Mouse (Mus musculus) lung, embryonic 16.5 days (tissue): Measurements from ENCODE around the gene Cdk6. TPM values are rescaled to one million over a fixed set of nuclear protein-coding genes. Genes with fewer than 3 reads are reported as not detected.

ENCODE experiments used
- ATAC-seq: fragments of 200-750 bp; cut with Nextera tagmentation; 2 replicates; pipeline ENCODE4 v1.8.0; 2017; ENCODE audit warnings: low read depth, mild to moderate bottlenecking, moderate library complexity
- H3K27ac ChIP-seq: fragments of 300-500 bp; sonication (generic); 2 replicates; pipeline ENCODE4 v1.5.1; 2014; ENCODE audit warnings: mild to moderate bottlenecking, control low read depth, low read length
- H3K27me3 ChIP-seq: fragments of 300-500 bp; sonication (generic); 2 replicates; pipeline ENCODE4 v1.6.1; 2014; ENCODE audit warnings: low read depth, low read length, mixed read lengths; ENCODE audit not compliant: control insufficient read depth, insufficient read depth
- H3K36me3 ChIP-seq: fragments of 300-500 bp; sonication (generic); 2 replicates; pipeline ENCODE4 v1.6.1; 2014; ENCODE audit warnings: low read length; ENCODE audit not compliant: control insufficient read depth, insufficient read depth
- H3K4me1 ChIP-seq: fragments of 300-500 bp; sonication (generic); replicated peaks from 2 replicates; pipeline ENCODE4 v1.6.1; 2014; ENCODE audit warnings: low read length, mixed read lengths; ENCODE audit not compliant: control insufficient read depth, insufficient read depth
- H3K4me2 ChIP-seq: fragments of 300-500 bp; sonication (generic); 2 replicates; pipeline ENCODE4 v1.6.1; 2014; ENCODE audit warnings: low read depth, low read length, control low read depth
- H3K4me3 ChIP-seq: fragments of 300-500 bp; sonication (generic); 2 replicates; pipeline ENCODE4 v1.5.1; 2014; ENCODE audit warnings: mild to moderate bottlenecking, low read length, control low read depth
- H3K9ac ChIP-seq: fragments of 300-500 bp; sonication (generic); 2 replicates; pipeline ENCODE4 v1.6.1; 2014; ENCODE audit warnings: low read length, control low read depth
- H3K9me3 ChIP-seq: fragments of 300-500 bp; sonication (generic); 2 replicates; pipeline ENCODE4 v1.6.1; 2016; ENCODE audit warnings: low read length; ENCODE audit not compliant: control insufficient read depth
- WGBS: fragments of 180-500 bp; shearing (Covaris S2); extraction: QIAGEN DNeasy Blood & Tissue Kit; methylation state at CpG from one replicate; pipeline ENCODE4 v1.1.7; 2014; 5-methylcytosine and 5-hydroxymethylcytosine counted together
- polyA plus RNA-seq: library from polyadenylated mRNA; unstranded; fragments of >200 nt; fragmentation: Nextera tagmentation; extraction: Ambion mirVana; gene quantifications from 2 replicates; pipeline ENCODE4 v1.2.1, GENCODE M21; 2015

Gene Cdk6
- polyA plus RNA-seq, 1 experiment from 2014 or later, result 33.7 TPM

DNA sequence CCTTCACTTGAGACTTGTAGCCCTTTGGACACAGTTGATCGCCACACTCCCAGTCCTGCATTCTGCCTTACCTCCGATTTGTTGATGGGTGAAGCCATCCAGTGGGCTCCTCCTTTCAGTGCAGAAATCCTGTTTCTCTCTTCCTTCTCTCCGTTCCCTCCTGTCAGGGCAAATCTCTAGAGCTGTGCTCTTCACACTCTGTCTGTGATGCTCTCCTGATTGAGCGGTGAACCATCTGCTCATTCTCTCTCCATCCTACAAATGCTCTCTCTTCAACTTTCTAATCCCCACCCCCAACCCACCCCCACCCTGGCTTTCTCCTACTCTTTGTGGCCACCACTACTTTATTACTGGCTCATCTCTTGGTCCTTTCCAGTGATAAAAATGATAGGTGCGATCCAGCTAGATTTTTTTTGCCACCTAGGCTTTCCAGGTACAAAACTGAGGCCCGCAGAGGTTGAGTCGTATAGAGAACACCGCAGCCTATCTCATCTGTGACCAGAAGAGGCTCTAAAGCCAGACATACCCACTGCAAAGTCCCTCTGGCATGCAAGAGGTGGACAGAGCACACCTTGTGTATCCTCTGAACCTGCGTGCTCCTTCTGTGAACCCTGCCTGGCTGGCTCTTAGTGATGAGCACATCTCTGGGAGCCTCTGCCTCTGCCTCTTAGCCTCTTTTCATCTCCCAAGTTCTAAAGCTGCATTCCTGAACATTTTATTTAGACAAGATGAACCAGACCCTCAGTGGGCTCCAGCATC lies 139.5 kb downstream of the Cdk6 start:
- Histone ChIP-seq H3K27me3 (no peaks in the 10 kb centered on the region), H3K9me3 (no peaks in the 10 kb centered on the region), H3K27ac (no peak overlapping the region), H3K36me3 (peaks cover 6% of the 10 kb centered on the region), H3K9ac (no peak overlapping the region), H3K4me3 (no peak overlapping the region), H3K4me2 (no peak overlapping the region), H3K4me1 (no peaks in the 10 kb centered on the region)
- WGBS, result 93% methylated on average over 9 of the region's 9 CpGs
- ATAC-seq, result no peak

DNA sequence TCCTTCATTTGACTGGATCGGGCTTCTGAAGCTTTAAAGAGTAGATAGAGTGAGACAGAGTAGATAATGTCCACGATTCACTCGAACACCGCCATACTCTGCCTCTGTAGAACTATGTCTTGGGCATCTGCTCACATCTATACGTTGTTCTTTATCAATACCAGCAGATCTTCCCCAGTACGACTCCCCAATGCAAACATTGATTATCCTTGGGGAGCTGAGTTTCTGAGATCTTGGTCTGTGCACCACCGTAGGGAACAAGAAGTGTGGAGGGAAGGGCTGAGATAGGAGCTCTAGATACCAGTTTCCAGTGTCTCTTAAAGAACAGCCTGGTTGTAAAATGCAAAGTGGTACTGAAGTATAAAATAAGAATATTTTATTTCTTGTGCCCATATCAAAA lies 141.2 kb downstream of the Cdk6 start:
- no peak for ATAC-seq
- Histone ChIP-seq H3K9me3 (no peaks in the 10 kb centered on the region), H3K27me3 (no peaks in the 10 kb centered on the region), H3K27ac (no peak overlapping the region), H3K4me1 (peaks cover 5% of the 10 kb centered on the region; the same call in 1 of the 2 replicates), H3K4me3 (no peak overlapping the region), H3K9ac (no peak overlapping the region), H3K36me3 (peaks cover 6% of the 10 kb centered on the region), H3K4me2 (no peak overlapping the region)
- WGBS, result 88% methylated on average over 7 of the region's 7 CpGs

DNA sequence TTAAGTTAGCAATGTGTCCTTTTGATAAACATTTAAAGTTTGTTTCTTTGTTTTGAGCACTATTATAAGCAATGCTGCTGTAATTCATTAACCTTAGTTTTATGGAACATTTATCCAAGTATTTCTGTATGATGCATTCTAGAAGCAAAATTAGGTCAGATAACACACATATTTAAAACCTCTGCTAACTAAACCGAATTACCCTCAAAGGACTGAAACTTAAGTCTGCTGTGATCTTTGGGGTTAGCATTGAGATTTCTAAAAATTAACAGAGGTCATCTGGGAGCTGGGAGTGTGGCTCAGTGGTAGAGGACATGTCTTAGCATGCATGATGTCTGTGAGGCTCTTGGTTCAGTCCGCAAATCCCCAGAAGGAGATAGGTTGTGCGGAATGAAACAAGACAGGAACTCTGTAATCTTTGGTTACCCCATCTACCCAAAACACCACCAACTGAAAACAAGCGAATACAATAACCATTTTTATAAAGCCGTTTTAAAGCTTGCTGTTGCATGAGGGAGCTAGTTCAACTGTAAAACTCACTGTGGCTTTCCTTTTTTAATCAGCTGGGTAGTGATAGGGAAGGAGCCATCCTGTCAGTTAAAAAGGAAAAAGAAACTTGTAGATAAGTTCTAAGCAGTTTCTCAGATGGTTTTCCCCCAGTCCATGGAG lies 141.9 kb downstream of the Cdk6 start:
- Histone ChIP-seq H3K9ac (no peak overlapping the region), H3K4me3 (no peak overlapping the region), H3K36me3 (peaks cover 6% of the 10 kb centered on the region), H3K9me3 (no peaks in the 10 kb centered on the region), H3K27me3 (no peaks in the 10 kb centered on the region), H3K4me1 (peaks cover 11% of the 10 kb centered on the region), H3K27ac (no peak overlapping the region), H3K4me2 (no peak overlapping the region)
- ATAC-seq, result no peak
- 92% methylated on average over 5 of the region's 5 CpGs for WGBS

DNA sequence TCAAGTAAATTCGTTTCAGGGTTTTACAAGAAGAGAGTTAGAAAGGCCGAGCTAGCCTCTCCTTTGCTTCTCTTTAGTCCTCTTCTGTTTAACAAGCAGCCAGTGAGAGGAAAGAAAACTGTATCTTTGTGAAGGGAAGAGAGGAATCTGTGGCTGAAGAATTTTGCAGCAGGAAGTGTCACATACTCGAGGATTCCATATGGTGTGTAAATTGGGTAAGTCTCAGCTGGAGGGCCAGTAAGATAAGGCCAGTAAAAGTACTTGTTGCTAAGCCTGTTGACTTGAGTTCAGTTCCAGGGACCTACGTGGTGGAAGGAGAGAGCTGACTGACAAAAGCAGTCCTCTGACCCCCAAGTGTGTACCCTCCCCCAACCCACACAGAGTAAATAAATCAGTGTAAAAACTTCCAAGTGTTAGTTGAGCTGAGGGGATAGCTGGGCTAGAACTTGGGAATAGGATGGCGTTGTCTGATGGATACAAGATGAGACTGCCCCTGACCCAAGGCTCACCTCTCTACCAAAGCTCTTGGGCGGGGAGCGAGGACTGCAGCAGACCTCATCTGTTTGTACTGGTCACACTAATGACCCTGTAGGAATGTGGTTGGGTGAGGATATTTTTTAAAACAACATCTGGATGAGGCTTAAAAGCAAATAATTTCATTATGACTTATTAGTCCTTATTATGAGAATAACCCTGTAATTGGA lies 145.4 kb downstream of the Cdk6 start:
- no peak overlapping the region for H3K4me2 ChIP-seq
- peaks cover 6% of the 10 kb centered on the region for H3K36me3 ChIP-seq
- H3K9me3 ChIP-seq, result no peaks in the 10 kb centered on the region
- peak; percentile 27; the same call in 1 of the 2 replicates for ATAC-seq
- 32% methylated on average over 7 of the region's 7 CpGs for WGBS
- H3K4me1 ChIP-seq, result peaks cover 22% of the 10 kb centered on the region
- H3K4me3 ChIP-seq, result no peak overlapping the region
- H3K27ac ChIP-seq, result peak overlapping the region; percentile 39
- H3K27me3 ChIP-seq, result no peaks in the 10 kb centered on the region
- no peak overlapping the region for H3K9ac ChIP-seq

DNA sequence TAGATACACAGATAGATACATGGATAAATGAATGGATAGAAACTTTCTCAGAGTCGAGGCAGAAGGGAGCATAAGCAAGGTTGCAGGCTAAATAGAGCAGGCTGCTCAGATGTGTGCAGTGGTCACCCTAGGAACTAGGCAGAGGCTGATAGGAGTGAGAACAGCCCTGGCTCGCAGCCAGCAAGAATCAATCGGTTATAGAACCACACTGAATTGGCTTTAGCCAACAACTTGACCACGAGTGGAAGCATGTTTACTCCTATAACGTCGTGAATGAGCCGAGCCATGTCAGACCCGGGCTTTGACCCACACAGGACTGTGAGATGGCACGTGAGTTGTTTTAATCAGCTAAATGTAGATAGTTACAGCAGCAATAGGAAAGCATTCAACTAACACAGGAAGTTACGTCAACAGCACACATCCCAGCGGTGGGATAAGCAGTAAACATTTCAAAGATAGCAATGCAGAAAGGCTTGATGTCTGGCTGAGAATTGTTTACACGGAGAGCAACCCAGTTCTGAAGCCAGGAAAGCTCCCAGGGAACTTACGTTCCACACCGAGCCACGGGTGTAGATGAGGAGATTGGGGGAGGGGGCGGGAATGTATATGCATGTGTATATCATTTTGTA lies 147.0 kb downstream of the Cdk6 start:
- Histone ChIP-seq H3K4me2 (peak overlapping the region; percentile 23; the same call in 1 of the 2 replicates), H3K9me3 (no peaks in the 10 kb centered on the region), H3K36me3 (peaks cover 6% of the 10 kb centered on the region), H3K9ac (no peak overlapping the region), H3K4me3 (no peak overlapping the region), H3K27ac (peak overlapping the region; percentile 55; the same call in 1 of the 2 replicates), H3K27me3 (no peaks in the 10 kb centered on the region), H3K4me1 (peaks cover 23% of the 10 kb centered on the region)
- WGBS, result 35% methylated on average over 16 of the region's 16 CpGs
- ATAC-seq, result peak; percentile 59

DNA sequence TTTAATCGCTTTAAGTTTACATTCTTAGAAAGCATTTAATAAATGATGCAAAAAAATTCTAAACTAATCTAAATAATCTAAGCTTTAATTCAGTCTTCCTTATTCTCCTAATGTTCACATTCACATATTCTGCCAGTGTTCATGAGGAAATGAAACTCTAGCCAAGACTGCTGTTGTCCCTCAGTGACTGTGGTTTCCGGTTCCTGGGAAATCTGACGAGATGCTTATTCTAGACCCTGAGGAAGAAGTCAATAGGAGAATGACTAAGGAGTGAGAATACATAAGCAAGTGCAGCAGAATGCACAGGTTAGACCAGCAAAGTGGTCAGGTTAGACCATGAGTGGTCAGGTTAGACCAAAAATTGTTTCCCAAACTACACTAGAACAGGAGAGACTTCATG lies 149.1 kb downstream of the Cdk6 start:
- WGBS, result 61% methylated on average over 3 of the region's 3 CpGs
- H3K4me3 ChIP-seq, result no peak overlapping the region
- H3K27me3 ChIP-seq, result no peaks in the 10 kb centered on the region
- no peak overlapping the region for H3K27ac ChIP-seq
- H3K9me3 ChIP-seq, result no peaks in the 10 kb centered on the region
- no peak for ATAC-seq
- no peak overlapping the region for H3K9ac ChIP-seq
- peaks cover 23% of the 10 kb centered on the region for H3K4me1 ChIP-seq
- H3K4me2 ChIP-seq, result no peak overlapping the region
- H3K36me3 ChIP-seq, result peaks cover 5% of the 10 kb centered on the region

DNA sequence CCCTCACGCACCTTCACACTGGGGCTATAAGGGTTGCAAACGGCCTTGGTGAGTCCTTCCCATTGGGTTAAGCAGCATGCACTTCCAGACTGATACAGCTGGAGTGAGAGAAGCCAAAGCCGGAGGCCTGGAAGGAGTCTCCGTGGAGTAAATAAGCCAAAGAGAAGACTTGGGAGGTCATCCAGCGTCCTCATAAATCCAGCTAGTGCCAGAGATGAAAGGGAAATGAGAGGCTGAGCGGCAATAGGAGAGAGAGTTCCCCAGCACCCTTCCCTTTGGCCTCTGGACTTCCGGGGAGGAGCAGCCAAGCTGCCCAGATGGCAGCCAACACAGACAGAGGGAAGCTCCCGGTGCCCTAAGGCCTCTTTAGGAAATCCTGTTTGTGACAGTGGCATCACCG lies 149.8 kb downstream of the Cdk6 start:
- H3K27ac ChIP-seq, result peak overlapping the region; percentile 74
- 46% methylated on average over 9 of the region's 9 CpGs for WGBS
- no peak overlapping the region for H3K4me2 ChIP-seq

DNA sequence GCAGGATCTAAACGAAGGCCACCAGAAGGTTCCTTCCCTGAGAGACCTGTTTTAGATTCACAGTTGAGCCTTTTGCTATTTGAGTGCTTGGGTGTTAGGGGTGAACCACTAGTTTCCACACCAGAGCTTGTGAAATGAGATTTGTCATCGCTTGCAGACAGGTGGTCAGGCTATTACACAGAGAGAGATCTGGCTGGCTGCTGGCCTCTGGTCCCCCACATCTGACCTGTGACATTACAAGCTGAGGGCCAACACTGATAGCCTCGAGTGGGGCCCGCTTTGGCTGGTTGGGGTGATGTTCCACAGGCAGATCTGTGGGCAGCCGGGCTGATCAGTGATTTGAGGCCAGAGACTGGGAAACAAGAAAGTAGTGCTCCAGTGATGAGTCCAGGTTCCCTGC lies 150.6 kb downstream of the Cdk6 start:
- H3K9me3 ChIP-seq, result no peaks in the 10 kb centered on the region
- no peak overlapping the region for H3K4me3 ChIP-seq
- no peak overlapping the region for H3K27ac ChIP-seq
- no peaks in the 10 kb centered on the region for H3K36me3 ChIP-seq
- ATAC-seq, result no peak
- H3K27me3 ChIP-seq, result no peaks in the 10 kb centered on the region
- 63% methylated on average over 5 of the region's 5 CpGs for WGBS
- H3K4me2 ChIP-seq, result no peak overlapping the region
- peaks cover 18% of the 10 kb centered on the region for H3K4me1 ChIP-seq
- no peak overlapping the region for H3K9ac ChIP-seq

More for the DNA sequence above, 149.8 kb downstream of the Cdk6 start:
- no peaks in the 10 kb centered on the region for H3K9me3 ChIP-seq
- ATAC-seq, result peak; percentile 76
- no peak overlapping the region for H3K9ac ChIP-seq
- H3K27me3 ChIP-seq, result no peaks in the 10 kb centered on the region
- H3K36me3 ChIP-seq, result no peaks in the 10 kb centered on the region
- peaks cover 23% of the 10 kb centered on the region for H3K4me1 ChIP-seq
- no peak overlapping the region for H3K4me3 ChIP-seq
